Mouse (Mus musculus) kidney, embryonic 16.5 days (tissue): Measurements from ENCODE around the gene Ubqln3. TPM values are rescaled to one million over a fixed set of nuclear protein-coding genes. Genes with fewer than 3 reads are reported as not detected.

ENCODE experiments used
- ATAC-seq: fragments of 200-750 bp; cut with Nextera tagmentation; 2 replicates; pipeline ENCODE4 v1.8.0; 2017; ENCODE audit warnings: moderate TSS enrichment; ENCODE audit not compliant: low FRiP score, low TSS enrichment
- H3K27ac ChIP-seq: fragments of 300-500 bp; sonication (generic); 2 replicates; pipeline ENCODE4 v1.5.1; 2014; ENCODE audit warnings: low read length
- H3K27me3 ChIP-seq: fragments of 300-500 bp; sonication (generic); 2 replicates; pipeline ENCODE4 v1.6.1; 2014; ENCODE audit warnings: low read length, control low read depth, mixed read lengths; ENCODE audit not compliant: insufficient read depth
- H3K36me3 ChIP-seq: fragments of 300-500 bp; sonication (generic); 2 replicates; pipeline ENCODE4 v1.6.1; 2014; ENCODE audit warnings: low read length, control low read depth, mixed read lengths; ENCODE audit not compliant: insufficient read depth
- H3K4me1 ChIP-seq: fragments of 300-500 bp; sonication (generic); 2 replicates; pipeline ENCODE4 v1.6.1; 2014; ENCODE audit warnings: low read length, control low read depth, mixed read lengths; ENCODE audit not compliant: insufficient read depth
- H3K4me2 ChIP-seq: fragments of 300-500 bp; sonication (generic); replicated peaks from 2 replicates; pipeline ENCODE4 v1.6.1; 2014; ENCODE audit warnings: low read depth, low read length
- H3K4me3 ChIP-seq: fragments of 300-500 bp; sonication (generic); 2 replicates; pipeline ENCODE4 v1.5.1; 2014; ENCODE audit warnings: mild to moderate bottlenecking, low read length
- H3K9ac ChIP-seq: fragments of 300-500 bp; sonication (generic); replicated peaks from 2 replicates; pipeline ENCODE4 v1.6.1; 2014; ENCODE audit warnings: low read length
- H3K9me3 ChIP-seq: fragments of 300-500 bp; sonication (generic); 2 replicates; pipeline ENCODE4 v1.6.1; 2016; ENCODE audit warnings: low read length, control low read depth
- WGBS: fragments of 180-500 bp; shearing (Covaris S2); extraction: QIAGEN DNeasy Blood & Tissue Kit; methylation state at CpG from one replicate; pipeline ENCODE4 v1.1.7; 2014; 5-methylcytosine and 5-hydroxymethylcytosine counted together
- polyA plus RNA-seq: library from polyadenylated mRNA; unstranded; fragments of >200 nt; fragmentation: Nextera tagmentation; extraction: Ambion mirVana; gene quantifications from 2 replicates; pipeline ENCODE4 v1.2.1, GENCODE M21; 2015

Gene Ubqln3
- not detected in 2 replicates for polyA plus RNA-seq

GRCm38 (mm10) chr7:104143179-104143578, at the start of gene Ubqln3:
TSS of gene Ubqln3 (minus strand) at chr7:104143279.
- Histone ChIP-seq H3K4me2 (no peak within 1 kb of the TSS), H3K9ac (no peak within 1 kb of the TSS), H3K9me3 (no peaks in the 10 kb centered on the region), H3K36me3 (no peaks in the 10 kb centered on the region), H3K4me3 (no peak within 1 kb of the TSS), H3K4me1 (no peaks in the 10 kb centered on the region), H3K27ac (no peak within 1 kb of the TSS), H3K27me3 (no peaks in the 10 kb centered on the region)
- WGBS, result 83% methylated on average over 3 of the region's 3 CpGs
- no peak for ATAC-seq

- ATAC-seq, result no peak
- Histone ChIP-seq H3K4me3 (no peak overlapping the region), H3K27me3 (no peaks in the 10 kb centered on the region), H3K27ac (no peak overlapping the region), H3K9ac (no peak overlapping the region), H3K4me1 (no peaks in the 10 kb centered on the region), H3K9me3 (no peaks in the 10 kb centered on the region), H3K36me3 (no peaks in the 10 kb centered on the region), H3K4me2 (no peak overlapping the region)
- whole genome bisulfite sequencing, result 59% methylated on average over 9 of the region's 9 CpGs
These were observed 48.2 kb upstream of the Ubqln3 start for GRCm38 (mm10) chr7:104191275-104191674.

GRCm38 (mm10) chr7:104183292-104183691, 40.2 kb upstream of the Ubqln3 start, which contains the start of gene Olfr648:
TSS of gene Olfr648 (minus strand) at chr7:104183392.
- Histone ChIP-seq H3K27me3 (no peaks in the 10 kb centered on the region), H3K9ac (no peak within 1 kb of the TSS), H3K36me3 (no peaks in the 10 kb centered on the region), H3K27ac (no peak within 1 kb of the TSS), H3K4me2 (no peak within 1 kb of the TSS), H3K4me3 (no peak within 1 kb of the TSS), H3K4me1 (no peaks in the 10 kb centered on the region), H3K9me3 (no peaks in the 10 kb centered on the region)
- ATAC-seq, result no peak
- 91% methylated on average over 2 of the region's 2 CpGs for WGBS

GRCm38 (mm10) chr7:104179074-104179473, 36.0 kb upstream of the Ubqln3 start:
- Histone ChIP-seq H3K36me3 (no peaks in the 10 kb centered on the region), H3K27ac (no peak overlapping the region), H3K27me3 (no peaks in the 10 kb centered on the region), H3K4me1 (no peaks in the 10 kb centered on the region), H3K9ac (no peak overlapping the region), H3K4me3 (no peak overlapping the region), H3K9me3 (no peaks in the 10 kb centered on the region), H3K4me2 (no peak overlapping the region)
- 89% methylated on average over 1 of the region's 1 CpGs for WGBS
- ATAC-seq, result no peak

GRCm38 (mm10) chr7:104178422-104179054, 35.5 kb upstream of the Ubqln3 start:
- no peak overlapping the region for H3K27ac ChIP-seq
- no peaks in the 10 kb centered on the region for H3K27me3 ChIP-seq
- ATAC-seq, result no peak
- no peaks in the 10 kb centered on the region for H3K36me3 ChIP-seq
- H3K4me1 ChIP-seq, result no peaks in the 10 kb centered on the region
- H3K9ac ChIP-seq, result no peak overlapping the region
- WGBS, result 73% methylated on average over 5 of the region's 5 CpGs
- no peak overlapping the region for H3K4me2 ChIP-seq
- H3K4me3 ChIP-seq, result no peak overlapping the region
- no peaks in the 10 kb centered on the region for H3K9me3 ChIP-seq

GRCm38 (mm10) chr7:104175085-104175484, 32.0 kb upstream of the Ubqln3 start:
- Histone ChIP-seq H3K4me3 (no peak overlapping the region), H3K9me3 (no peaks in the 10 kb centered on the region), H3K36me3 (no peaks in the 10 kb centered on the region), H3K4me1 (no peaks in the 10 kb centered on the region), H3K27ac (no peak overlapping the region), H3K4me2 (no peak overlapping the region), H3K9ac (no peak overlapping the region), H3K27me3 (no peaks in the 10 kb centered on the region)
- ATAC-seq, result no peak
- 70% methylated on average over 1 of the region's 1 CpGs for WGBS

- no peak for ATAC-seq
- H3K4me3 ChIP-seq, result no peak overlapping the region
These were observed 26.6 kb upstream of the Ubqln3 start for GRCm38 (mm10) chr7:104169634-104170204.

GRCm38 (mm10) chr7:104167105-104167504, 24.0 kb upstream of the Ubqln3 start:
- no peak overlapping the region for H3K9ac ChIP-seq
- H3K36me3 ChIP-seq, result no peaks in the 10 kb centered on the region
- no peaks in the 10 kb centered on the region for H3K4me1 ChIP-seq
- no peaks in the 10 kb centered on the region for H3K9me3 ChIP-seq
- no peak overlapping the region for H3K4me3 ChIP-seq
- H3K27ac ChIP-seq, result no peak overlapping the region
- WGBS, result 82% methylated on average over 6 of the region's 6 CpGs
- ATAC-seq, result no peak
- no peaks in the 10 kb centered on the region for H3K27me3 ChIP-seq
- no peak overlapping the region for H3K4me2 ChIP-seq

More at GRCm38 (mm10) chr7:104169634-104170204, 26.6 kb upstream of the Ubqln3 start:
- 67% methylated on average over 6 of the region's 6 CpGs for WGBS
- H3K4me1 ChIP-seq, result no peaks in the 10 kb centered on the region
- H3K9ac ChIP-seq, result no peak overlapping the region
- H3K27ac ChIP-seq, result no peak overlapping the region
- no peaks in the 10 kb centered on the region for H3K27me3 ChIP-seq
- no peaks in the 10 kb centered on the region for H3K36me3 ChIP-seq
- H3K4me2 ChIP-seq, result no peak overlapping the region
- no peaks in the 10 kb centered on the region for H3K9me3 ChIP-seq

GRCm38 (mm10) chr7:104150456-104150855, 7.4 kb upstream of the Ubqln3 start, which contains the start of gene Ubqlnl:
TSS of gene Ubqlnl (minus strand) at chr7:104150556.
- Histone ChIP-seq H3K9ac (no peak within 1 kb of the TSS), H3K4me3 (no peak within 1 kb of the TSS), H3K36me3 (no peaks in the 10 kb centered on the region), H3K4me2 (no peak within 1 kb of the TSS), H3K9me3 (no peaks in the 10 kb centered on the region), H3K27me3 (no peaks in the 10 kb centered on the region), H3K27ac (no peak within 1 kb of the TSS), H3K4me1 (no peaks in the 10 kb centered on the region)
- no peak for ATAC-seq
- 74% methylated on average over 2 of the region's 2 CpGs for WGBS

- no peaks in the 10 kb centered on the region for H3K27me3 ChIP-seq
- H3K4me3 ChIP-seq, result no peak within 1 kb of the TSS
- ATAC-seq, result no peak
- no peak within 1 kb of the TSS for H3K9ac ChIP-seq
- H3K4me1 ChIP-seq, result no peaks in the 10 kb centered on the region
- H3K27ac ChIP-seq, result no peak within 1 kb of the TSS
- WGBS, result 84% methylated on average over 5 of the region's 5 CpGs
- H3K4me2 ChIP-seq, result no peak within 1 kb of the TSS
- H3K36me3 ChIP-seq, result no peaks in the 10 kb centered on the region
- no peaks in the 10 kb centered on the region for H3K9me3 ChIP-seq
These were observed 5.8 kb downstream of the Ubqln3 start, which contains the start of gene Olfr643 for GRCm38 (mm10) chr7:104137305-104137704. TSS of gene Olfr643 (minus strand) at chr7:104137405.
